Mouse (Mus musculus): ENCODE data around the gene Pnliprp2.

Pnliprp2 gene

GRCm38 (mm10) chr19:58759423-58759822 is at the start of gene Pnliprp2:
Pnliprp2 (plus strand) TSS chr19:58759719.
- in situ Hi-C loops (cut with MseI, MboI): no loop called here

DNA sequence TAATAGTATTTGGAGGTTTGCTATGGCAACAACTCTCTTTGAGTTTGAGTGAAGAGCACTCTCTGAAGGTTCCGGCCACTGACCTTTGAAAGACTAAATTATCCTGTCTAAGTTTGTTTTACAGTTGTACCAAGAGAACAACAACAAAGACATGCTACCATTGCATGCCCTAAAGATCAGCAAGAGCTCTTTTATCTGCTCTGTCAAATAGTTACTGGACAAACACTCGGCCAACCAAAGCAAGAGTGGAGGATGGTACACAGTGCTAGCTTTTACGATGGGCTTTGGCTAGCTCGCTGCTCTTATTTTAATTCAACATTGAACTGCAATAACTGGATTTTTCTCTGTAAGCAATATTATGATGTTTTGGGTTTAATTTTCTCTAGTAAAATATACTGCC is 41.6 kb upstream of the Pnliprp2 start:
- in situ Hi-C loops (cut with MseI, MboI): no loop called here

- in situ Hi-C loops (cut with MseI, MboI): no loop called here
Observed at GRCm38 (mm10) chr19:58720439-58720838, 39.1 kb upstream of the Pnliprp2 start.

- in situ Hi-C loops (cut with MseI, MboI): no loop called here
Observed at GRCm38 (mm10) chr19:58726551-58726950, 33.0 kb upstream of the Pnliprp2 start.

DNA sequence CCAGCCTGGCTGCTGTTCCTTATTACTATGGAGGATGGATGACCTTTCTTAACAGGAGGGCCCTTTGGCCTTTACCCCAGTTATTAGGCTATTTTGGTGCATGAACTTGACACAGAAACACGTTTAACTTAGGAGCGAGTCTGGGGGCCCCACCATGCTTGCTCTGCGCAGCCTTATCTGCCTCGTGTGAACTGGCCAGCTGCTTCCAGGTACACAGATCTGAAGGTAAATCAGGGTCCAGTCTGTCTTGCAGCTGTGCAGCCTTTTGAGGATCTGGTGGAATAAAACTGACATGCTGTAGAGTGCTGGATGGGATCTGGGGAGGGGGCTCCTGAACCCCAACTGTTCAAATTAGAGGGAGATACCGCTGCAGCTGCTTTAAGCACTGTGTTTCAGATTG is 31.8 kb upstream of the Pnliprp2 start:
- in situ Hi-C loops (cut with MseI, MboI): no loop called here

DNA sequence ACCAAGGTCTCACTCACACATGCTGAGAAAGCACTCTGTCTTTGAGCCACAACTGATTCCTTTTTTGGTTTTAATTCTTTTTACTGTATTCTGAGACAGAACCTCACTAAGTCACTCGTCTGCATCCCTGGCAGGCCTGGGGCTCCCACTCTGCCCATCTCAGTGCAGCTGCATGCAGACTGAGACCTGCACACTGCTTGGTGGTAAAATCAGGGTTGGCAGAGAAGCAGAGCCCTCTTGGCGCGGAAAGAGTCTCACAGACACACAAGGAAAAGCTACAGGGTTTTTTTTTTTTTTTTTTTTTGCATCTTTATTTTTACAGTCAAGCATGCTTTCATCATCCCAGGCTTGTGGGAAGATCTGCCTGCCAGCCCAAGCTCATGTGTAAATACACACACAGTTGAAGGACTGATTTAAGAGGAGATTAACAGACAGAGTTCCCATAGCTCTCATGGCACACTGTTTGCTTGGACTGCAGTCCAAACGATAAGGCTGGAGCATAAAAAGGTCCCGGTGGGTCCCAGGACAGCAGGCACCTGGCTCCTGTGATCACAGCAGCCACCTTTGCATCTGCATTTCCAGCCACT is 31.0 kb upstream of the Pnliprp2 start, which contains the start of gene Pnliprp1:
Gene Pnliprp1 (plus strand): TSS at position 443 of the 587 bp plus-strand sequence.
- in situ Hi-C loops (cut with MseI, MboI): no loop called here

DNA sequence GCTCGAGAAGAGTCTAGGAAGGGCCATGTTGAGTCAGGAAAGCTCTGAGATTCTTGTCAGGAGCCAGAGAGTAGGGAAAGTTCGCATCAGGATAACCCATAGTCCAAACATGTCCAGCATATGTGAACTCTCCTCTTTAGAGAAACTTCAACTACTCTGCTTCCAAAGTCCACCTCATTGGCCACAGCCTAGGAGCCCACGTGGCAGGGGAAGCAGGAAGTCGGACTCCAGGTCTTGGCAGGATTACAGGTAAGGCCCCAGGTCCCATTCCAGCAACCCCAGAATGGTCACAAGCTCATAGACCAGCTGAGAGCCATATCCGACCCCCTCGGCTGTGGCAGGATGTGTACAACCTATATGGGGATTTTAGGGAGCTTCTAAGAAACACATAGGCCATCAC is 26.3 kb upstream of the Pnliprp2 start:
- in situ Hi-C loops (cut with MseI, MboI): no loop called here

- in situ Hi-C loops (cut with MseI, MboI): no loop called here
Observed at GRCm38 (mm10) chr19:58738111-58738510, 21.4 kb upstream of the Pnliprp2 start.

DNA sequence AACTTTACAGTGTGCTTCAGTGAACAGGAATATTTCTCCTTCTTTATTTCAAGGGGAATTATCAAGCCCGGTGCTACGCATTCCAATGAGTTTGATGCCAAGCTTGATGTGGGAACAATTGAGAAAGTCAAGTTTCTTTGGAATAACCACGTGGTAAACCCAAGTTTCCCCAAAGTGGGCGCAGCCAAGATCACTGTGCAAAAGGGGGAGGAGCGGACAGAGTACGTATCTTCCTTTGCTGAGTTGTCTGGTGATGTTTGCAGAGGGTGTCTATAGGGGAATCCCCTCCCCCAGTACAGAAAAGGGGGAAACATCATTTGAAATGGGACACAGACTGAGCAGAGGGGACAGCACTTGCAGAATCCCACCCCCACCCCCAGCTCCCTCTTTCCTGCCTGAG is 18.5 kb upstream of the Pnliprp2 start:
- in situ Hi-C loops (cut with MseI, MboI): no loop called here

- in situ Hi-C loops (cut with MseI, MboI): no loop called here
Observed at GRCm38 (mm10) chr19:58742711-58743110, 16.8 kb upstream of the Pnliprp2 start.

GRCm38 (mm10) chr19:58743736-58744135 is 15.8 kb upstream of the Pnliprp2 start:
- in situ Hi-C loops (cut with MseI, MboI): no loop called here

GRCm38 (mm10) chr19:58747498-58748000 is 12.0 kb upstream of the Pnliprp2 start:
- in situ Hi-C loops (cut with MseI, MboI): no loop called here

- in situ Hi-C loops (cut with MseI, MboI): no loop called here
Observed at GRCm38 (mm10) chr19:58750822-58751221, 8.7 kb upstream of the Pnliprp2 start.

GRCm38 (mm10) chr19:58751504-58751903 is 8.0 kb upstream of the Pnliprp2 start:
- in situ Hi-C loops (cut with MseI, MboI): no loop called here

- in situ Hi-C loops (cut with MseI, MboI): no loop called here
Observed at GRCm38 (mm10) chr19:58758871-58759270, 648 bp upstream of the Pnliprp2 start.

GRCm38 (mm10) chr19:58762316-58762715 is 2.8 kb downstream of the Pnliprp2 start:
- in situ Hi-C loops (cut with MseI, MboI): no loop called here

DNA sequence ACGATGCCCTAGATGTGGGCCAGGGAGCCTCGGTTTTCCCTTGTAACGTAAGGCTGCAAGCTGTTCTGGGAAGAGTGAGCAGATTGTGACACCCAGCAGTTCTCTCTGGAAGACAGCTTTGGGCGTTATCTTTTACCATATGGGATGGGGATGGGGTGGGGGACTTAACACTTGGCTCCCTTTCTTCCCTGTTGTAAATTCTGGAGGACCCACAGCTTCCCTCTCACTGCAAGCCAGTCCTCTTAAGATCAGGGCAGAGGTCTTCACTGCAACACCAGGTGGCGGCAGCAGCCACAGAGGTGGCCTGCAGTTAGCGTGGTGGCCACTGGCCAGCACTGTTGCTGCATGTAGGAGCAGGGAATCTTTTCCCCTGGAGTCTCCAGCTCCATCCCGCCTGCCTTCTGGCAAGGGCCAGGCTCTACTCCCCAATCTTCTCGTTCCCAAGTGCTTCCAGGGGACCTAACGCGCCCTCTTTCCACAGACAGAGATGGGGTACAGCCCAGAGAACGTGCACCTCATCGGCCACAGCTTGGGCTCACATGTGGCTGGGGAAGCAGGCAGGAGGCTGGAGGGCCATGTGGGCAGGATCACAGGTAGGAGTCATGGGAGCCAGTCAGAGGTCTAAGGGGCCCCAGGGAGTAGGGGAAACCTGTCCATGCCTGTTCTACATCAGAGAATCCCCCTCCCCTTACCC is 3.5 kb downstream of the Pnliprp2 start:
- in situ Hi-C loops (cut with MseI, MboI): no loop called here

GRCm38 (mm10) chr19:58767329-58767728 is 7.8 kb downstream of the Pnliprp2 start:
- in situ Hi-C loops (cut with MseI, MboI): no loop called here

DNA sequence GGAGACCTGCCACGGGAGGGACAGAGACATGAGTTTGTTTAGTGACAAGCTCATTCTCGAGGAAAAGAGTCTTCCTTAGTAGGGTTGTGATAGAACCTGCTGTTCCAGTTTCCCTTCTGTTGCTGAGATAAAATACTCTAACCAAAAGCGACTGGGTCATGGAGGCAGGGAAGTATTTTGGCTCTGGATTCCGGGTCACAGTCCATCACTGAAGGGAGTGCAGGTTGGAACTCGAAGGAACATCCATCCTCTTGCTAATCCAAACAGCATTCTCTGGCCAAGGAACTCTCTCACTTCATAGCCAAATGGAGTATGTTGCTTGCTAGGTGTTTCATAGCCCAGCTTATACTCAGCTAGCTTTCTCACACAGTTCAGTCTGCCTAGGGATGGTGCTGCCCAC is 16.9 kb downstream of the Pnliprp2 start:
- in situ Hi-C loops (cut with MseI, MboI): no loop called here

- in situ Hi-C loops (cut with MseI, MboI): no loop called here
Observed at GRCm38 (mm10) chr19:58781566-58781965, 22.0 kb downstream of the Pnliprp2 start.

DNA sequence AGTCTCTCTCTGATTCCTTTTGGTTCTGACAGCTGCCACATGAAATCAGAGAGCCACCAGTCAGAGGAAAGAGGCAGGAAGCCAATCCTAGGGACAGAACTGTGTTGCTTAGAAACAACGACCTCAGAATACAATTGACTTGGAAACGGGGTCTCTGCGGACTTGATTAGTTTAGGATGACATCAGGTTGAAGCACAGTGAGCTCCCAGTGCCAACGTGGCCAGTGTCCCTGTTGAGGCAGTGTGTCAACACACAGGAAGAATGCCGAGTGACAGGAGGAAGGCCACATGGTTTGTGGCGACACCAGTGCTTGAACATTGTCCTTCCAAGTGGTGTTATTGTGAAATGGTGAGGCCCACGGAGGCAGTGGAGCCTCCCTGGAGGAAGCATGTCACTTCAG is 24.4 kb downstream of the Pnliprp2 start:
- in situ Hi-C loops (cut with MseI, MboI): no loop called here

DNA sequence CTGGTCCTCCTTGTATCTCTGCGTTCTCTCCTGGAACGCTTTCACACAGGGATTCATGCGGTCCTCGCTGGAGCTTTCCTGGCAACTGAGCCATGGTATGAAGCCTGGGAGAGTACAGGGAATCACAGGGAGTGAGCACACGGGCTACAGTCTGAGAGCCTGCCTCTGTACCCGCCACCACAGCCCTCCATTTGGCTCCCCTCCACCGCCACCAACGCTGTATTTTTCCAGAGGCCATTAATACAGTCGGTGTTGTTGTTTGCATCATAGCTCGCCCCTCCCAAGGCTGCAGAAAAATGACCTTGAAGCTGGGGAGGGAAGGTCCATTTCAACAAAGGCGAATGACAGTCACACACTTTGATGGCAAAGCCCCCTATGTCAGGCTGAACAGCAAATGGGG is 29.7 kb downstream of the Pnliprp2 start:
- in situ Hi-C loops (cut with MseI, MboI): no loop called here

- in situ Hi-C loops (cut with MseI, MboI): no loop called here
Observed at GRCm38 (mm10) chr19:58794284-58794683, 34.8 kb downstream of the Pnliprp2 start, which contains the start of gene 1700019N19Rik. 1700019N19Rik (minus strand) TSS chr19:58794461.
